Comparison of ENCODE assay signal across 15 mouse cellular contexts in genomic region chr9:104251111-104251510, GRCm38 (mm10).
"Had no signal": no experiment of that assay in that cellular context is flagged by ENCODE, and none has a peak within 500 bp of the region (broad histone marks: within the 10 kb centered on the region; RNA-seq: fewer than 3 reads in every experiment).

No protein-coding gene starts in this region.

- DNase-seq: left cerebral cortex, postnatal 4 days; lung, embryonic 14.5 days; lung, postnatal 10 days; lung, postnatal 4 days; retina, postnatal 1 day; right cerebral cortex, postnatal 14 days; thymus, adult 18-20 months; thymus, postnatal 14 days had no signal

- H3K36me3 ChIP-seq: neural tube, embryonic 13.5 days had no signal

- H3K4me3 ChIP-seq: hindbrain, embryonic 15.5 days; limb, embryonic 13.5 days; neural tube, embryonic 13.5 days had no signal

- H3K9me3 ChIP-seq: hindbrain, embryonic 15.5 days; limb, embryonic 13.5 days; neural tube, embryonic 13.5 days had no signal

- H3K4me2 ChIP-seq: hindbrain, embryonic 15.5 days; limb, embryonic 13.5 days; liver, embryonic 11.5 days; lung, embryonic 14.5 days; midbrain, embryonic 11.5 days; neural tube, embryonic 13.5 days had no signal

- H3K27ac ChIP-seq: hindbrain, embryonic 15.5 days; limb, embryonic 13.5 days; neural tube, embryonic 13.5 days; stomach, postnatal 0 days had no signal

- H3K9ac ChIP-seq: hindbrain, embryonic 15.5 days; limb, embryonic 13.5 days; lung, embryonic 14.5 days; neural tube, embryonic 13.5 days had no signal

- H3K27me3 ChIP-seq: hindbrain, embryonic 15.5 days; limb, embryonic 13.5 days; neural tube, embryonic 13.5 days had no signal

- ATAC-seq: midbrain, embryonic 16.5 days had no signal
